Mouse (Mus musculus) C2C12 (cell line): ENCODE measurements around the gene 2610044O15Rik8.

Experiments used
- CTCF ChIP-seq: IDR thresholded peaks from one replicate; pipeline ENCODE4 v1.5.1; 2011; ENCODE audit not compliant: control insufficient read depth, insufficient read depth, insufficient read length
- MAX ChIP-seq: IDR thresholded peaks from one replicate; pipeline ENCODE4 v1.6.1; 2011; ENCODE audit warnings: mild to moderate bottlenecking, control low read depth

GRCm38 (mm10) chr8:129234027-129234733 is at the start of gene 2610044O15Rik8:
- TF ChIP-seq MAX (no peak), CTCF (no peak)
